In genomic region chrX:162302788-162303187, GRCm38 (mm10) we compare ENCODE assay signal across 23 mouse cellular contexts.
"Had no signal": no experiment of that assay in that cellular context is flagged by ENCODE, and none has a peak within 500 bp of the region (broad histone marks: within the 10 kb centered on the region; RNA-seq: fewer than 3 reads in every experiment).

No protein-coding gene starts in this region.

- DNase-seq: liver, embryonic 13.5 days; liver, postnatal 0 days; lung, embryonic 14.5 days; lung, postnatal 14 days; lung, postnatal 36 days; midbrain, embryonic 14.5 days; retina, postnatal 1 day; right cerebral cortex, adult 18-20 months; right cerebral cortex, postnatal 25 days; right cerebral cortex, postnatal 4 days; spleen, adult 18-20 months; thymus, adult 2 months; thymus, postnatal 25 days; thymus, postnatal 4 days had no signal

- H3K9ac ChIP-seq: liver, embryonic 13.5 days; liver, embryonic 15.5 days; liver, postnatal 0 days; lung, embryonic 14.5 days; midbrain, embryonic 12.5 days; neural tube, embryonic 13.5 days; neural tube, embryonic 15.5 days; stomach, embryonic 15.5 days had no signal

- H3K36me3 ChIP-seq: liver, embryonic 13.5 days; liver, embryonic 15.5 days; midbrain, embryonic 12.5 days; neural tube, embryonic 13.5 days; neural tube, embryonic 15.5 days; stomach, embryonic 15.5 days had no signal

- H3K4me1 ChIP-seq: liver, embryonic 13.5 days; liver, embryonic 15.5 days; megakaryocyte, embryonic 14.5 days; midbrain, embryonic 12.5 days; neural tube, embryonic 13.5 days; neural tube, embryonic 15.5 days; stomach, embryonic 15.5 days had no signal

- ATAC-seq: liver, postnatal 0 days; midbrain, embryonic 16.5 days had no signal

- H3K27ac ChIP-seq: liver, embryonic 13.5 days; liver, embryonic 15.5 days; macrophage; midbrain, embryonic 12.5 days; neural tube, embryonic 13.5 days; neural tube, embryonic 15.5 days; stomach, embryonic 15.5 days had no signal

- H3K9me3 ChIP-seq: liver, embryonic 13.5 days; liver, embryonic 15.5 days; megakaryocyte, embryonic 14.5 days; midbrain, embryonic 12.5 days; neural tube, embryonic 13.5 days; neural tube, embryonic 15.5 days; stomach, embryonic 15.5 days had no signal

- H3K4me2 ChIP-seq: liver, embryonic 13.5 days; liver, embryonic 15.5 days; lung, embryonic 14.5 days; midbrain, embryonic 12.5 days; neural tube, embryonic 13.5 days; neural tube, embryonic 15.5 days; stomach, embryonic 15.5 days had no signal

- H3K27me3 ChIP-seq: liver, embryonic 13.5 days; liver, embryonic 15.5 days; megakaryocyte, embryonic 14.5 days; neural tube, embryonic 13.5 days; stomach, embryonic 15.5 days had no signal

- H3K4me3 ChIP-seq: liver, embryonic 13.5 days; liver, embryonic 15.5 days; megakaryocyte, embryonic 14.5 days; midbrain, embryonic 12.5 days; myocyte; neural tube, embryonic 13.5 days; neural tube, embryonic 15.5 days; stomach, embryonic 15.5 days had no signal
